ENCODE assay signal across 21 mouse cellular contexts in genomic region chr16:33258530-33258929, GRCm38 (mm10). TPM values are rescaled to one million over a fixed set of nuclear protein-coding genes. Genes with fewer than 3 reads are reported as not detected.
DNase-seq lines count a peak whose midpoint lies in the region; ATAC-seq and TF ChIP-seq lines count a peak whose summit lies in the region.
"Had no signal": no experiment of that assay in that cellular context is flagged by ENCODE, and none has a peak within 500 bp of the region (broad histone marks: within the 10 kb centered on the region; RNA-seq: fewer than 3 reads in every experiment).

No protein-coding gene starts in this region.

- H3K4me1 ChIP-seq in heart, embryonic 16.5 days (ENCODE audit: control insufficient read depth, insufficient read depth, low read length) = peaks cover 44% of the 10 kb centered on the region
- peaks cover 33% of the 10 kb centered on the region; the same call in 1 of the 2 replicates for H3K4me1 ChIP-seq in heart, embryonic 10.5 days
- peaks cover 17 to 32% of the 10 kb centered on the region in 2 experiments for H3K4me1 ChIP-seq in MEL (ENCODE audit: control insufficient read depth in 1 of 2, insufficient read depth in 2 of 2, low read length in 2 of 2)
- peaks cover 15% of the 10 kb centered on the region for H3K4me1 ChIP-seq in kidney, embryonic 15.5 days
- peaks cover 3% of the 10 kb centered on the region; the same call in 1 of the 2 replicates for H3K4me1 ChIP-seq in kidney, adult 2 months (ENCODE audit: control insufficient read depth, insufficient read depth, low read length)
- H3K4me1 ChIP-seq: embryonic facial prominence, embryonic 10.5 days; hindbrain, embryonic 10.5 days had no signal

- peak overlapping the region; percentile 14; the same call in 1 of the 2 replicates for H3K27ac ChIP-seq in heart, embryonic 16.5 days (ENCODE audit: low read length)
- no peak overlapping the region for H3K27ac ChIP-seq in heart, embryonic 10.5 days
- peak overlapping the region; percentile 46; the same call in 1 of the 2 replicates for H3K27ac ChIP-seq in MEL (ENCODE audit: control insufficient read depth, low read depth, low read length)
- H3K27ac ChIP-seq in kidney, embryonic 15.5 days = no peak overlapping the region
- no peak overlapping the region for H3K27ac ChIP-seq in kidney, adult 2 months (ENCODE audit: insufficient read depth, low read depth, low read length)
- H3K27ac ChIP-seq: embryonic facial prominence, embryonic 10.5 days; forebrain, embryonic 13.5 days; hindbrain, embryonic 10.5 days; hindbrain, embryonic 14.5 days; intestine, embryonic 15.5 days had no signal

- no peak for TF ChIP-seq POLR2A in MEL (IDR thresholded peaks at IDR 0.05; ENCODE audit: control insufficient read depth in 1 of 2, insufficient read depth in 1 of 2, low read depth in 1 of 2, low read length in 2 of 2, poor library complexity in 1 of 2)
- no peak for TF ChIP-seq POLR2A in kidney, adult 2 months (IDR thresholded peaks at IDR 0.05; ENCODE audit: low read depth, low read length)

- no peak for TF ChIP-seq CTCF in MEL (IDR thresholded peaks at IDR 0.05 in 2 of 3, conservative IDR thresholded peaks at IDR 0.05 in 1 of 3; ENCODE audit: control insufficient read depth in 1 of 3, insufficient read depth in 1 of 3, low read depth in 2 of 3, low read length in 3 of 3, poor library complexity in 1 of 3, severe bottlenecking in 1 of 3)
- TF ChIP-seq CTCF in kidney, adult 2 months (conservative IDR thresholded peaks at IDR 0.05; ENCODE audit: insufficient read depth, insufficient read length, low read depth, low read length) = no peak

- no peak for DNase-seq in heart, embryonic 10.5 days (ENCODE audit: low spot score)
- DNase-seq in lung, postnatal 36 days = peak; percentile 35
- DNase-seq in lung, postnatal 14 days = no peak
- DNase-seq in MEL (ENCODE audit: low read depth, low spot score) = peak; percentile 76
- no peak for DNase-seq in kidney, adult 2 months
- DNase-seq: adrenal gland, adult 2 months; adrenal gland, postnatal 25 days; B cell, adult 2 months; cerebellum, adult 18-20 months; cerebellum, adult 9-11 months; forebrain, postnatal 0 days; gastrocnemius, postnatal 25 days had no signal

- WGBS in heart, embryonic 16.5 days = 38% methylated on average over 2 of the region's 2 CpGs
- WGBS in heart, embryonic 10.5 days = 34% methylated on average over 2 of the region's 2 CpGs
- 90% methylated on average over 2 of the region's 2 CpGs for WGBS in kidney, embryonic 15.5 days
- 84% methylated on average over 2 of the region's 2 CpGs for WGBS in kidney, adult 2 months

- H3K9me3 ChIP-seq in heart, embryonic 16.5 days (replicated peaks; ENCODE audit: control insufficient read depth, low read length) = no peaks in the 10 kb centered on the region
- no peaks in the 10 kb centered on the region for H3K9me3 ChIP-seq in heart, embryonic 10.5 days
- H3K9me3 ChIP-seq in MEL (replicated peaks; ENCODE audit: insufficient read depth, low read length) = no peaks in the 10 kb centered on the region
- H3K9me3 ChIP-seq in kidney, embryonic 15.5 days (replicated peaks) = no peaks in the 10 kb centered on the region
- H3K9me3 ChIP-seq: embryonic facial prominence, embryonic 10.5 days; forebrain, embryonic 13.5 days; heart, embryonic 12.5 days; hindbrain, embryonic 10.5 days; intestine, embryonic 15.5 days had no signal

- no peaks in the 10 kb centered on the region for H3K27me3 ChIP-seq in heart, embryonic 16.5 days (ENCODE audit: control insufficient read depth, insufficient read depth, low read length)
- H3K27me3 ChIP-seq in heart, embryonic 10.5 days (ENCODE audit: insufficient read depth, poor library complexity, severe bottlenecking) = no peaks in the 10 kb centered on the region
- H3K27me3 ChIP-seq in MEL (ENCODE audit: control insufficient read depth in 1 of 2, insufficient read depth in 2 of 2, low read length in 2 of 2) = no peaks in the 10 kb centered on the region
- H3K27me3 ChIP-seq in kidney, embryonic 15.5 days = no peaks in the 10 kb centered on the region
- no peaks in the 10 kb centered on the region for H3K27me3 ChIP-seq in kidney, adult 2 months (replicated peaks; ENCODE audit: control insufficient read depth, insufficient read depth, low read length)
- H3K27me3 ChIP-seq: forebrain, embryonic 13.5 days; heart, embryonic 12.5 days; intestine, embryonic 15.5 days had no signal

- H3K36me3 ChIP-seq in heart, embryonic 16.5 days (ENCODE audit: control insufficient read depth, insufficient read depth) = no peaks in the 10 kb centered on the region; the same call in 1 of the 2 replicates
- H3K36me3 ChIP-seq in heart, embryonic 10.5 days = 0 out of 2 replicates have a peak, but pooled peaks cover 2% of the 10 kb centered on the region
- H3K36me3 ChIP-seq in MEL (ENCODE audit: control insufficient read depth in 1 of 2, insufficient read depth in 2 of 2, low read length in 2 of 2) = peaks cover 0 to 38% of the 10 kb centered on the region in 2 experiments; a peak in 2 of 4 replicates
- H3K36me3 ChIP-seq in kidney, embryonic 15.5 days = peaks cover under 1% of the 10 kb centered on the region; the same call in 1 of the 2 replicates
- no peaks in the 10 kb centered on the region for H3K36me3 ChIP-seq in kidney, adult 2 months (ENCODE audit: control insufficient read depth, insufficient read depth, low read length)
- H3K36me3 ChIP-seq: intestine, embryonic 15.5 days had no signal

- TF ChIP-seq RAD21 in MEL (IDR thresholded peaks at IDR 0.05; ENCODE audit: low read depth, low read length) = no peak

- H3K4me2 ChIP-seq in heart, embryonic 16.5 days (ENCODE audit: low read depth, low read length) = no peak overlapping the region
- no peak overlapping the region for H3K4me2 ChIP-seq in kidney, embryonic 15.5 days
- H3K4me2 ChIP-seq: forebrain, embryonic 13.5 days; heart, embryonic 12.5 days; hindbrain, embryonic 14.5 days; intestine, embryonic 15.5 days had no signal

- no peak overlapping the region for H3K9ac ChIP-seq in heart, embryonic 16.5 days (ENCODE audit: low read length)
- 0 out of 2 replicates have a peak overlapping the region, but pooled peaks have one; percentile 7 for H3K9ac ChIP-seq in MEL (ENCODE audit: control insufficient read depth, low read depth, low read length, poor library complexity, severe bottlenecking)
- no peak overlapping the region for H3K9ac ChIP-seq in kidney, embryonic 15.5 days
- H3K9ac ChIP-seq: forebrain, embryonic 13.5 days; forebrain, postnatal 0 days; heart, embryonic 12.5 days; hindbrain, embryonic 14.5 days; intestine, embryonic 15.5 days had no signal

- peak; percentile 17 to 50; a peak in 2 of 4 replicates for TF ChIP-seq EP300 in MEL (IDR thresholded peaks at IDR 0.05; ENCODE audit: low read depth in 1 of 2, low read length in 2 of 2)

- no peak overlapping the region for H3K4me3 ChIP-seq in heart, embryonic 16.5 days (ENCODE audit: low read length)
- no peak overlapping the region for H3K4me3 ChIP-seq in heart, embryonic 10.5 days
- no peak overlapping the region for H3K4me3 ChIP-seq in MEL (ENCODE audit: control insufficient read depth in 1 of 2, insufficient read depth in 1 of 2, low read depth in 2 of 2, low read length in 2 of 2)
- H3K4me3 ChIP-seq in kidney, embryonic 15.5 days (replicated peaks) = no peak overlapping the region
- no peak overlapping the region for H3K4me3 ChIP-seq in kidney, adult 2 months (ENCODE audit: insufficient read depth, low read depth, low read length)
- H3K4me3 ChIP-seq: embryonic facial prominence, embryonic 10.5 days; forebrain, embryonic 13.5 days; heart, embryonic 12.5 days; hindbrain, embryonic 10.5 days; intestine, embryonic 15.5 days had no signal

- no peak; the same call in 1 of the 2 replicates for ATAC-seq in heart, embryonic 16.5 days (replicated peaks; ENCODE audit: extremely low read depth, insufficient read depth, low FRiP score)
- no peak for ATAC-seq in kidney, embryonic 15.5 days (replicated peaks; ENCODE audit: low FRiP score)
- ATAC-seq: CD4-positive, CD25-positive, alpha-beta regulatory T cell, adult 4 months; forebrain, embryonic 13.5 days; forebrain, postnatal 0 days; intestine, embryonic 15.5 days had no signal

- H3K79me2 ChIP-seq in MEL (ENCODE audit: control insufficient read depth, insufficient read depth, low read length, poor library complexity) = peaks cover 7% of the 10 kb centered on the region; the same call in 1 of the 2 replicates

TF ChIP-seq in MEL, 35 proteins besides CTCF, POLR2A, EP300 and RAD21 (continues in another document):
- TF ChIP-seq UBTF (IDR thresholded peaks at IDR 0.05; ENCODE audit: borderline replicate concordance, insufficient read depth, low read depth, low read length) = no peak
- TF ChIP-seq SMC3 (IDR thresholded peaks at IDR 0.05; ENCODE audit: low read depth, low read length) = no peak
- TF ChIP-seq ELF1 (IDR thresholded peaks at IDR 0.05; ENCODE audit: low read depth, low read length) = no peak
- no peak for TF ChIP-seq MYC (IDR thresholded peaks at IDR 0.05; ENCODE audit: low read depth, low read length)
- no peak for TF ChIP-seq JUND (IDR thresholded peaks at IDR 0.05; ENCODE audit: low read depth, low read length)
- no peak for TF ChIP-seq GABPA (IDR thresholded peaks at IDR 0.05; ENCODE audit: low read depth, low read length)
- peak; percentile 20; the same call in 1 of the 2 replicates for TF ChIP-seq MYB (IDR thresholded peaks at IDR 0.05; ENCODE audit: low read depth, low read length)
- no peak for TF ChIP-seq ETS1 (IDR thresholded peaks at IDR 0.05; ENCODE audit: low read depth, low read length)
- TF ChIP-seq ZNF384 (IDR thresholded peaks at IDR 0.05; ENCODE audit: low read depth, low read length) = peak; percentile 45; the same call in 1 of the 2 replicates
- no peak for TF ChIP-seq RCOR1 (IDR thresholded peaks at IDR 0.05; ENCODE audit: low read depth, low read length)
- no peak for TF ChIP-seq TCF12 (IDR thresholded peaks at IDR 0.05; ENCODE audit: low read depth, low read length)
- TF ChIP-seq NELFE (IDR thresholded peaks at IDR 0.05; ENCODE audit: low read depth, low read length) = no peak
- TF ChIP-seq BHLHE40 (IDR thresholded peaks at IDR 0.05; ENCODE audit: borderline replicate concordance, low read depth, low read length) = no peak
- no peak for TF ChIP-seq CHD1 (IDR thresholded peaks at IDR 0.05; ENCODE audit: low read depth, low read length)
- no peak for TF ChIP-seq HCFC1 (IDR thresholded peaks at IDR 0.05; ENCODE audit: low read depth, low read length)
- no peak for TF ChIP-seq NRF1 (IDR thresholded peaks at IDR 0.05; ENCODE audit: insufficient read depth, low read depth, low read length, poor library complexity, severe bottlenecking)

RNA-seq across cellular contexts. Expression of gene Snx4, which starts 7.3 kb away (rescaled TPM):
- polyA plus RNA-seq in heart, embryonic 16.5 days (2015; fragmentation: Nextera tagmentation; extraction: Ambion mirVana) = 75.4 and 88.7 TPM in 2 replicates
- 83.2 and 84.9 TPM in 2 replicates for polyA plus RNA-seq in heart, embryonic 10.5 days (2016; fragmentation: Nextera tagmentation; extraction: Ambion mirVana)
- 34.7 and 37.9 TPM in 2 replicates for total RNA-seq in MEL (2012; rRNA removed)
- 10 to 100 TPM in 1 of 2 experiments, not detected in 1; 36.1 TPM for polyA plus RNA-seq in MEL (2012; ENCODE audit: insufficient read depth in 1 of 2, insufficient read length in 2 of 2, low read depth in 1 of 2, low replicate concordance in 2 of 2, missing spikeins in 1 of 2)
- polyA plus RNA-seq in kidney, embryonic 15.5 days (2015; fragmentation: Nextera tagmentation; extraction: Ambion mirVana) = 82.0 and 82.8 TPM in 2 replicates
- 12.1 and 16.2 TPM in 2 replicates for polyA plus RNA-seq in kidney, adult 2 months (2012; rRNA removed)

Comparison
In these comparisons a context has a peak if more than half of its experiments do, and no peak if none do; other contexts are left out.
1. H3K27ac ChIP-seq: peak in heart, embryonic 16.5 days (single experiment) and MEL (single experiment); none in heart, embryonic 10.5 days (single experiment), kidney, embryonic 15.5 days (single experiment) and kidney, adult 2 months (single experiment).
2. DNase-seq: peak in lung, postnatal 36 days (single experiment) and MEL (single experiment); none in heart, embryonic 10.5 days (single experiment), lung, postnatal 14 days (single experiment) and kidney, adult 2 months (single experiment).